Mouse (Mus musculus): ENCODE measurements at regions not wholly inside any gene's neighbourhood (a gene's known extent, or its start where the extent isn't known, plus 50 kb on each side); places are given as distances from the start of the nearest gene placed in this dataset.
"Not testable (repeated sequence)": the region's sequence is repeated elsewhere in the genome, so short reads cannot be mapped to it uniquely, and the experiment has no call there.

DNA sequence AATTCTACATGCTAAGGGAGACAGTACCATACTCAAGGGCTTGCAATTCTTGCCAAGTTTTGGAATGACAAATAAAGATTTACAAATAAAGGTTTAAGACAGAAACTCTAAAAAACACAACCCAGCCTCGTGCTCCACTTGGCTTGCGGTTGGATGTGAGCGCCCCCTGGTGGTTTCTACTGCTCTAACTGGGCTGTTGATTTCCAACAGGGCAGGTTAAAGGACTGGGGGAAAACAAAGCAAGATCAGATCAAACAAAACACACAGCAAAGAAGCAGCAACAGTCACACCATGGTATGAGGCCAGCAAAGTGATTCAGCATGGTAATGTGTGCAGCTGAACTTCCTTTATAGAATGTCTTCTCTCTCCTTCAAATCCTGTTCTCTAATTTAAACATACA is 339.2 kb downstream of the Adam3 start:
- peak; percentile 53 for DNase-seq

DNA sequence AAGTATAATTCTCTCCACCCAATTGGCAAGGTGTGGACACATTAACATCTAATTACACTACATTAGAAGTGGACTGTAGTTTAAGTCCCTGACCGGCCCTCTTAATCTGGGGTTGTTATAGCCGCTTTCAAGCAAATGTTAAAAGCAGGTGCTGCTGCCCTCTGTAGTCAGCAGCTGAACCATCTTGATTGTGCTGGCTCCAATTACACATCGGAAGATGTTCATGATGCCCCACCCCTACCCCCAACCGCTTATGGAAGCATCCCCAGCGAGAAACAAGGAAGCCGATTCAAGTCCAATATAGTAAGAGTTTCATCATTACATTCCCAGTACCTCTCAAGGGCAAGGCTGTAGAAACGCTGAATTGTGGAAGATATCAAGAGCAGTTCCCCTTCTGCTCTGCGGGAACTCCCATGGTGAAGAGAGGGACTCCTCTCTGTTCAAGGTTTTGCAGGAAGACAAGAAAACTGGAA is 341.7 kb downstream of the Adam3 start:
- no peak for DNase-seq

DNA sequence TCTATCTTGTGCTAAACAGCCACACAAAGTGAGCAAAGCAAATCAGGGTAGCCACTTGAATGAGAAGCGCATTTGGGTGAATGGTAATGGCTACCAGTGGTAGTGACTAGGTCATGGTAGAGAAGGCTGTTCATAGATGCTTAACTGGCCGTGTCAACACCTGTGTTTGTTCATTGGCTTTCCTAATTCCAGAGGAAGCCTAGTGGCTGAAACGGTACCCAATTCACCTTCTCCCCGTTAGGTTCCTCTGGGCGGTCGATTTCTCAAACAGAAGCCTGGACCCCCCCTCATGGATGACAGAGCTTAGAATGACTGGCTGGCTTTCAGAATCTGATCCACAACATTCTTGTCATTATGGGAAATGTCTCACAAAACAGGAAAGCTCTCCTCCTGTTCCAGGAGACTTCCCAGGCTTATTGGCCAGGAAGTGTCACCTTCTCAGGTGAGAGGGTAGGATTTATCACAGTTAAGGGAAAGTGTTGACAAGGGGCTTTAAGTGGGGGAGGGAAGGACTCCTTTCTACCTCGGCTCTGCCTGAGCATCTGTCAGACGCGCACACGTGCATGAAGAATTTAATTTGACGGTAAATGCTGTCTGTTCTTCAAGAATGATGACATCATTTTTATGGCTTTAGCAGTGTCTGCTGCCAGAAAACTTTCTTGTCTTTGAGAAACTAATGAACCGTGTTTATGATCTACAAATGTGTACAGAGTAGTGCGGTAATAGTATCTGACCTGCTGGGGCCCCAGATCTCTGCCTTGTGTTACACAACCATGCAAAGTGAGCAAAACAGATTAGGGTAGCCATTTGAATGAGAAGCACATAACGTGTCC is 342.3 kb downstream of the Adam3 start:
- DNase-seq = no peak

DNA sequence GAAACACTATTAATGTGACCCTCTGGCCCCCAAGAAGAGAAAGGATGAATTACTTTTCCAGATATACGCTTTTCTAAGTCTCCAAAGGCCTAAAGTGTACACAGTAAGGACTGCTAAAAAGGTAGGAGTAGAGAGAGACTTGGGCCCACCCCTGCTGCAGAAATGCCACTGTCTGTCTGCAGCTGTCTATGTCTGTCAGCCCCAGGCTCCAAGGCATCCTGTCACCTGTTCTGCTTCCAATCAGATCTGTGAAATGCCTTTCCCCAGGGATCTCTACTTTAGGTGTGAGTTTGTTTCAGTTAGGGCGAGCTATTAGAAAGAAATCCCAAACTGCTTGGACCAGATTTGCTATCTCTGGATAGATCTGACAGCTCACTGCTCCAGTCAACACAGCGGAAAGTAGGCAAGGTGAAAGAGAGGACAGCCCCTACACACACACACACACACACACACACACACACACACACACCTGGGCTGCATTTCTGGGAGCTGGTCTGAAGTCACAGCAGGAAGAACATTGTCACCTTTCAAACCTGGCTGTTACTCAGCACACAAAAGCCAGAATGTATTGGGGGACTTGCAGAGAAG is 343.9 kb downstream of the Adam3 start:
- no peak for DNase-seq

DNA sequence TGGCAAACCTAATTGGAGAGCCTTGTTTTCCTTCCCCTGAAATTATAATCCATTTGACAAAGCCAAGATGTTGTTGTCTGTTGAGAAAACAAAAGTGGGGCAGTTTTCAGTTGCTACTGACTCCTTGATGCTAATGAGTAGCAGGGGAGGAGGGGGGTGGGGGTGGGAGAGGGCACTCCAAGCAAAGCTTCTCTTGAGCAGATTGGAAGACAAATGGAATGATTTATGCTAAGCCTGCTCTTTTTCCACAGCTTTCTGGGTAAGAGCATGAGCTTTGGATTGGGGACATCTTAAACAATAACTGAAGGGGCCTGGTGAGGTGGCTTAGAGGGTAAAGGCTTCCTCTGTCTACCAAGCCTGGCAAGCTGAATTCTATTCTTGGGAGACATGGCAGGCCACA is 347.6 kb downstream of the Adam3 start:
- DNase-seq = no peak

DNA sequence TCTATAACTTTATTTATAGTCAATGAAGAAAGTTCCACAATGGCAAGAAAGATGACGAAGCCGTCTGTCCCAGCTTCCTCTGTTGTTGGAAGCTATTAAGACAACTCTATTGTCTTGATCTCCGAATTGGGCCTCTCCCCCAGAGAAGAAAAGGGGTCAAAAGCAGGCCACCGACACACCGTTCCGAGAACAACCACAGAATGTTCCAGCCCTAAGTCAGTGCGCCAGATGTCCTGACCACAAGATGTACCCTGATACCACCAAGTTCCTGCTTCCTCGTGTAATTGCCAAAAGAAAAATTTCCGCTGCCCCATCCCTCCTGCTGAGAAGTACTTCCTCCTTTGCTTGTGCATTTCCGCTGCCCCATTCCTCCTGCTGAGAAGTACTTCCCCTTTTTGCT is 348.8 kb downstream of the Adam3 start:
- DNase-seq = not testable (repeated sequence)

DNA sequence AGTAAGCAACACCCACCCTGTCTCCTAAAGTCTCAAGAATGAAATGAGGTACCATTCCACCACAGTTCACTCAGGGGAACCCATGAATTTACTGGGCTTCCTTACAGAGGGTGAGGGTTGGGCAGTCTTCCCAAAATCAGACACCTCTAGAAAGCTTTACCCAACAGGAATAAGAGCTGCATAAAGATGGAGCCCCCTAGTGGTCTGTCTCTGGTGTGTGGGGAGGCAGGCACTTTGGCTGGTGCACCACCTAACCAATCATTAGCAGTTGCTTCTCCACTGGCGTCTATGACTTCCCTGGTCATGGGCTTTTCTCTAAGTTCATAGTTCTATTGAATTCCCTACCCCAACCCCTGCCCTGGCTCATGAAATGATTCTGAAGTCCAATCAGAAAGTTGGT is 351.1 kb downstream of the Adam3 start:
- no peak for DNase-seq

DNA sequence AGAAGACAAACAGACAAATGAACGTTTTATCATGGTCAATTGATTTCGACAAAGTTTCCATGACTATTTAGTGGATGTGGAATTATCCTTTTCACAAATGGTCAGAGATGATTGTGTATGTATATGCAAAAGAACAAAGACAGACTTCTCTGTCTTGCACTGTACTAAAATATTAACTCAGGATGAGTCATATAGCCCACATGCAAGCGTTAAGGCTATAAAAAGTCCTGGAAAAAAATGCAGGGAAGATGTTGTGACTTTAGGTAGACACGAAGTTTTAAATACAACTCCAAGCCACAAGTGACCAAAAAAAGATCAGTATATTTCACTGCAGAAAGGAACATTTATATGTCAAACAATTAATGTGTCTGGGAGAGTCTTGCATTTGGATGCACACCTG is 353.6 kb downstream of the Adam3 start:
- no peak for DNase-seq

DNA sequence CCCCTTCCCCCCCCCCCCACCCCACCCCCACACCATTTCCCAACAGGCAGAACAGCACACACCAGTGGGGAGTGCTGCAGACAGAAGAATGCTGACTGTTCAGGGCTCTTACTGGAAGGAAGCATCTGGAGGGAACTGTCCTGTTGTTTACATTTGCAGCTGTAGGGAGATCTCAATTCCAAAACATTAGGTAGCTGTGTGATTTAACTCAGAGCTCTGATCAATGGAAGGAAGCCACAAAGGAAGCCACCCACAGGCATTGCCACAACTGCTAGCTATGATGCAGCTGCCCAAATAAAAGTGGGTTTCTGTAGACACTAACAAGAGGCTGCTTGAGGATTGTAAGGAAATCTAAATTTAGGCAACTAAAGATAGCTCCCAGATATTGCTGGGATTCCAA is 359.7 kb downstream of the Adam3 start:
- no peak for DNase-seq

DNA sequence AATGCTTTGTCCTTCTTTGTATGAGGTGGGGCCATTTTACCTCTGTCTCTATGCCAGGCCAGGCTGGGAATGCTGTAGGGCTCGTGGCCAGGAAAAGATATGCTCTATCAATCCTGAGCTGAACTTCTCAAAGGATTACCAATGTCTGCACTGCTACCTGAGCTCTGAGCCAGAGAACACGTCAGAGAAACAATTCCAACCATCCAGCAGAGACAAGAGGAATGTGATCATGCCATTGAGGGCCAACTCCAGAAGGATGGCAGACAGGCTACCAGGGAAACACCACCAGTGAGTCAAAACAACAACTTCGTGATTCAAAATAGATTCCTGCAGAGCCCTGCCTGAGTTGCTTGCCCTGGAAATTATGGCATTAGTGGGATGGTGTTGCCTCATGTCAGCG is 361.0 kb downstream of the Adam3 start:
- DNase-seq = no peak

DNA sequence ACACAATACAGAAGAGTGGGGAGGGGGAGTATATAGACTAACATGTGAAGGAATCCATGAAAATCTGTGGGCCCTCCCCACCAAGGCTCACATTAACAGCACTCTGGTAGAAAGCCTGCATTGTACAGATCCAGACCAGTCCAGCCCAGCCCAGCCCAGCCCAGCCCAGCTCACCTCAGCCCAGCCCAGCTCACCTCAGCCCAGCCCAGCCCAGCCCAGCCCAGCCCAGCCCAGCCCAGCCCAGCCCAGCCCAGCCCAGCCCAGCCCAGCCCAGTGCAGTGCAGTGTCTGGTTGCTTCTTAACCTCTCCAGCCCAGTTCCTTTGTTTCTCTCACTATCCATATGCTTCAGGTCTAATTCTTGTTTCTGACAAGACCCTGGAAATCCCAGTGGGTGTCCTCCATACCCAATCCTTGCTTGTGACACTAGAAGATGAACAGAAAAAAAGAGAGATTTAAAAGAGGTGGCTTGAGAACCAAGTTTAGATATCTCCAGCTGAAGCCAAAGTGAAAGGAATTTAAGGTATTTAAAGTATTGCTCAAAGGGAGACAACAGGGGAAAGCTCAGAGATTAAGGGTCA is 366.5 kb downstream of the Adam3 start:
- no peak for DNase-seq

DNA sequence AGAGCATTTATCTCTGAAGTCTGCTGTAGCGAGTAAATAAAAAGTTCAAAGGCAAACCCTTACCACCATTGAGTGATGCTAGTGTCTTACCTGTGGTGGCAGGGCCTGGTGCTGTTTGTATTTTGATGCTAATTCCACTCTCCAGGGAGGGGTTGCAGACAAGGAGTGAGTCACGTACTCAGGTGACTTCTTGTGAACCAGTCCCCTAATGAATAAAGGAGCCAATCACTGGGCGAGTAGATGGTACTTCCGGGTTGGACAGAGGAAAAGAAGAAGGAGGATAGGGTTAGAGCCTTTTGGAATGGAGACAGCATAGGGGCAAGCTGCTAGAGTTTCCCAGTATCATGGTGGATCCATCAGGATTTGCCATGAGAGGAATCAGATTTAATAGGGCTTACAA is 370.5 kb downstream of the Adam3 start:
- DNase-seq = no peak

DNA sequence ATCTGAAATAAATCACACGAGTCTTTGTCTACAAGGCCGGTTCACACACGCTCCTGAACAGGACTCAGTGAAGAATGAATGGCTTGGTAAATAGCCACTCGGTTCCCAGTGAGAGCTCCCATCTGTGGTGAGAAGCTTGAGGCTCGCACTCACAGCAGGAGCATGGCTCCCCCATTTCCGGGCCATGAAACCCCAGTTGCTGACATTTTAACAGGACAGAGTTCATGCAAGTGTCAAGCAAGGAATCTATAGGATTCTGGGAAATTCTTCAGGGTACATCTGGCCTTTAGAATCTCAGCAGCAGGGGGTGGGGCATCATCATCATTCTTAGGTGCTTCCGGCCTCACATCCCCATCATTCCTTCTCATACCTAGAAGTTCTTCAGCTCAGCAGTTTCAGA is 371.8 kb downstream of the Adam3 start:
- DNase-seq = no peak

DNA sequence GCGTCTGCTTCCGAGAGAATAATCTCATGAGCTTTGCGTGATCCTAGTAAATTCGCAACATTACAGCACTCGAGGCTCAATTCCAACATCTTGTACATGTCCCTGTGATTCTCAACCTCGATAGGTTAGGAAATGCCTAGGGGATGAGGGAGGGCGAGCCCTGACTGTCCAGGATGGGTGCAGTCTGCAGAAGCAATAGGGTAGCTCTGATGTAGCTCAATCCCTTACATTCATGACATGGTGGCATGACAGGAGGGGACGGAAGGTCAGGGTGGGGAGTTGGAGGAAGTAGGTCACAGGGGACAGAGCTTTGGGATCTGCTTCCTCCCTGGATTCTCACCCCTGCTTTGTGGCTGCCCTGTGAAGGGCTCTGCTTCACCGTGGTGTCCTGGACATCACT is 373.3 kb downstream of the Adam3 start:
- no peak for DNase-seq

DNA sequence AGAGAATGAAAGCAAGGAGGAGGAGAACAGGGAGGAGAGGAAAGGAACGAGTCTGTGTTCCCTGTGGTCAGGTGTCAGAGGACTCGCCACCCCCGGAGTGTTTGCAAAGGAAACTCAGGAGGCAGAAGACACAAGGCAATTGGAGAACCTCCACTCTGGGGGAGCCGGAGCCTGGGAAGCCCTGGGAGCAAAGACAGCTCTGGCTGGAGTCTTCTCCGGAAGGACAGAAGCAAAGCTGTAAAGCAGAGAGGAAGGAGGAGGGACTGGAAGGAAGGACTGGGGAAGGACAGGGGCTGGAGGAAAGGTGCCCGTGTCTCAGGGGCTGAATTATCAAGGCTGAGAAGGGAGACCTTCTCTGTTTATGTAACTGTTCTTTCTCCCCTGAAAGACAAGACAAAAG is 373.9 kb downstream of the Adam3 start:
- DNase-seq = no peak

DNA sequence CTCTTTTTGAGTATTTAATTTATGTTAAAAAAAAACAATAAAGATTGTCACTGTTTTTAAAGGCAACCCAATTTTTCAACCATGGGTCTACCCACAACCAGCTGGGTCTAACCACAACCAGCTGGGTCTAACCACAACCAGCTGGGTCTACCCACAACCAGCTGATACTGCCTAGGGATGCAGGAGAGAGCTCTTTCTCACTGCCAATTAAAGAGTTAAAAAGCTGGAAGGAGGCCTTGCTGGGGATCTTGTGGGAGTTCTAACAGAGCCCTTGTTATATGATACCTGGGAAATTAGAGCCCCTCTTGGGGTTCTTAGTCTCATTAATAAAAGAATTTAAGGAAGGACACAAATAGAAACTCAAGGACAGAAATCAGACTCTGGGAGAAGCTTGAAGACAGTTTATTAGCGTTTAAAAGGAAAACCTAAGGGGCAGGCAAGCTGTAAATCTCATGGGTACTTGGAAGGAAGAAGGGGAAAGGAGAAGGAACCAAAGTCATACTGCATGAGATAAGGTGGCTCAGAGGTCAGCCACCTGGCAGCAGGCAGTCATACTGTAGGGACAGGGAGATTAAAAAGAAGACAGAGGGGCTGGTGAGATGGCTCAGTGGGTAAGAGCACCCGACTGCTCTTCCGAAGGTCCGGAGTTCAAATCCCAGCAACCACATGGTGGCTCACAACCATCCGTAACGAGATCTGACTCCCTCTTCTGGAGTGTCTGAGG is 379.1 kb downstream of the Adam3 start:
- DNase-seq = no peak

DNA sequence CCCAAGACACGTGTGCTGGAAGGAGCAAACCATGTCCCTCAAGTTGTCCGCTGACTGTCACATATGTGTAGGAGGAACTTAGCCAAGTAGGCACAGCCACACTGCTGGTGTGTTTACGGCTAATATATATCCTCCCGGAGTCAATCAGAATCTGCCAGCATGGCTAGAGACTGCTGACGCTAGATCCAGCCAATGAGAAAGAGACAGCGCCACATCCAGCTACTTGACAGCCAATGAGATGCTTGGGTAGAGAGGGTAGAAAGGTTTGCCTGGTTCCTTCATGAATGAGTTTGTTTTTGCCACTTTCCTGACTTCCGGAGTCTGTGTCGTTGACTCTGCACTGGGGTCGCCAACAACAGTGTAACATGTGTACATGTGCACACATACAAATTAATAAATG is 387.0 kb downstream of the Adam3 start:
- DNase-seq = no peak

DNA sequence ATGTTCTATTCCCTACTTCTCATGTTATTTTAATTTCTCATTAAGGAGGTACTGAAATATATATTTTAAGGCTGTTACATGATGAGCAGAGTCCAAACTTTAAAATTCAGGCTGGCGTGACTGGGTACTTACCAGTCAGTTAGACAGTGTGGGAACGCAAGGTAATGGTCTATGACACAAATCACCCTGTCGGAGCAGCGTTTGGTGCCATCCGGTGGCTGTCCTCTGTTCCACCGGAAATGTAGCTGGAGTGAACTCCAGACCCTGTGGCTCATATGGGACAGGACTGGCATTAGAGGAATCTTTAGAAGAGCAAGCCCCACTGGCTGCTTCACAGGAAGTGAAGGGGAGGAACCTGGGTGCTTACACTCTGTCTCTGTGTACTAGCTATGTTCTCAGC is 388.0 kb downstream of the Adam3 start:
- DNase-seq = no peak

DNA sequence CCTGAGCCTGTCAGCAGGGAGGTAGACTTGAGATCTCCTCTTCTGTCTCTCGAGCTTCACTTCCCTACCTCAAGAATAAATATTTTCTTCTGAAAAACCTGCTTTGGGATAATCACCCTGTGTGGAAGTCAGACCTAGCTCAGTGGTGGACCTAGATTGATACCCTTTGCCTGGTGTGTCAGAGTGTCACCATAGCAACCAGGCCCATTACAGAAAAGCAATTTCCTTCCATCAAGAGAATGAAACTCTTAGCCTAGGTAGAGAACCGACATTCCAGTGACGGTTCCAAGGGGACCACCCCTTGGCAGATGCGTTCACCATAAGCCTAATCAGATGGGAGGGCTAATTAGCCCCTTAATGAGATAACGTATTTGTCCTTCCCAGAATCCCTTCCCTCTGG is 389.9 kb downstream of the Adam3 start:
- DNase-seq = no peak

DNA sequence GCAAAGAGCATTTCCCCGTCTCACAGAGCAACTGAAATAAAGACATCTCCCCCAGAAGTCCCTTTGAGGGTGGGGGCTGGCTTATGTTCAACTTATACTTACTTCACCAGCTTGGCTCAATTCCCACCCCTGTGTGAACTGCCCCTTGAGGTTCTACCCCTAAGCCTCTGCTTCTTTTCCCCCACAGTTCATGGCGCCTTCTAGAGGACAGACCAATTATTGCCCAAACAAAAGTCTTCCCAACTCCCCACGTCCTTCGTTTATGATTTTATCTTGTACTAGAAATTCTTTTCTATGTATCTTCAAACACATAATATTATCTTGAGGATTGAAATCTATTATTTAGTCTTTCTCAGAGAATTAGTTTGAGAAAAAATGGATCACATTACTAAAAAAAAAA is 391.9 kb downstream of the Adam3 start:
- no peak for DNase-seq

DNA sequence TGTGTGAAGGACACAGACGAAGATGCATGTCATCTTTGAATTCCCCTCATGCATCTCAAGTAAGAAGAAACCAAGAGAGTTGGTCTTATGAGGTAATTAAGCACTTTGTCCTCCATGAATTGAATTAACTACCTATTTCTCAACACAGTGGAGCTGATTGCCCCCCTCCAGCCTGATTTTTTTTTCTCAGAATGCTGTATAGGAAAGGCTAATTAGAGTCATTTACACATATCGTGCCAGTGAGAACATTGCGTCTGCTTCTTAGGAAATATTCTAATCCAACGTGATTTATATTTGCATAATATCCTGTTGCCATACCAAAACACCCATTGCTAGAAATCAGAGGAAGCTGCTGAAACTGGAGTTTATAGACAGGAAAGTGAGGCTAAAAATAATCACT is 414.8 kb downstream of the Adam3 start:
- no peak for DNase-seq

DNA sequence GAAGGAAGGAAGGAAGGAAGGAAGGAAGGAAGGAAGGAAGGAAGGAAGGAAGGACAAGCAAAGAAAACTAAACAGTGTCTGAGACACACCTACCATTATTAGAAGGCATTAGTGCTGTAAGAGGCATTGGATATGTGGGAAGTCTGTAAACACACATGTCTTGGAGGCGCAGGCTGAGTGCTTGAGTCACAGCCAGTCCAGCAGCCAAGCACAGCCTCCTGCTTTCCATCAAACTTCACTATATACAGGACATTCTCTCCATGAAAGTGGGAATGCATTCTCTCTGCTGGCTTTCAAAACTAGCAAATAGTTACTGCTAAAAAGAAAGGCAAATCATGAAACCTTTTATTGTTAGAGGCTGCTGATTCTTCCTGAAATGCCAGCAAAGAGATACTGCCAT is 431.1 kb downstream of the Adam3 start:
- DNase-seq = no peak

DNA sequence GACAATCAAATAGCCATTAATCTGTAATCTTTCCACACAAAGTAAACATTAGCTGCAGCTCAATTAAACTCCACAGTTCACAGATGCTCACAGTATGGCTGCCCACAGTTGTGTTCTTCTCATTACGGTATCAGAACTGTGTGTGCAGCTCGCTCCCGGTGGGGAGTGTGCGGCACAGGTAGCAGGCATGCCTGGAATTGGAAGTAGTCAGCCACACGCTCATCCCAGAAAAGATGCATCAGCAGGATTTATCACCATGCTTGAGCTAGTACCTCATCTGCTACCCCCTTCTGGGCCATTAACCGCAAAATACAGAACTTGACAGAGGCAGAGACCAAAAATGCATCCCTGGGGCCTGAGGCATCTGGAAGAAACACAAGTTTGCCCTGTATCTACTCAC is 437.8 kb downstream of the Adam3 start:
- DNase-seq = no peak

DNA sequence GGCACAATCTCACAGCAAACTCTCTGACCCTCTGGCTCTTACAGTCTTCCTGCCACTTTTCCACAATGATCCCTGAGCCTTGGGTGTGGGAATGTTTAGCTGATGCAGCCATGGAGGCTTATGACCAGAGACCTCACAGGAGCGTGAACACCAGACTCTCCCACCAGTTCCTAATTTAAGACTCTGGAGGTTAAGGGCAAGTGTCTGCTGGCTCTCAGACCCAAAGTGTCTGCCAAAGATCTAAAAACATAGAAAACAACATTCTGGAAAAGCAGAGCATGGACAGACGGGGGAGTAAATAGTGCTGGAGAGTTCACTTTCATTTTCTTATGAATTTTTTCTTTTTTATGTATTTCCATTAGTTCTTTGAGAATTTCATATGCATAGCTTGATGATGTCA is 440.7 kb downstream of the Adam3 start:
- DNase-seq = no peak
